Mouse (Mus musculus) MEL (cell line): ENCODE data around the gene Olfr273.

Experiments
- CTCF ChIP-seq, 3 experiments: IDR thresholded peaks in 2 of 3; conservative IDR thresholded peaks in 1 of 3; 2 replicates each; pipeline ENCODE4 v1.5.1; 2011 to 2012; ENCODE audit warnings: low read length in 3 of 3, low read depth in 2 of 3, mild to moderate bottlenecking in 2 of 3, improper control_type of control experiment in 1 of 3, inconsistent platforms in 1 of 3, mixed read lengths in 1 of 3, moderate library complexity in 1 of 3; ENCODE audit not compliant: control insufficient read depth in 1 of 3, insufficient read depth in 1 of 3, poor library complexity in 1 of 3, severe bottlenecking in 1 of 3
- ELF1 ChIP-seq: IDR thresholded peaks from 2 replicates; pipeline ENCODE4 v1.6.1; 2014; ENCODE audit warnings: low read depth, mild to moderate bottlenecking, inconsistent platforms, low read length, improper control_type of control experiment, moderate library complexity
- GATA1 ChIP-seq: IDR thresholded peaks from 2 replicates; pipeline ENCODE4 v1.6.1; 2011; ENCODE audit warnings: low read depth, low read length, improper control_type of control experiment
- TBP ChIP-seq: IDR thresholded peaks from 2 replicates; pipeline ENCODE4 v1.8.0; 2011; ENCODE audit warnings: low read depth, low read length, improper control_type of control experiment

DNA sequence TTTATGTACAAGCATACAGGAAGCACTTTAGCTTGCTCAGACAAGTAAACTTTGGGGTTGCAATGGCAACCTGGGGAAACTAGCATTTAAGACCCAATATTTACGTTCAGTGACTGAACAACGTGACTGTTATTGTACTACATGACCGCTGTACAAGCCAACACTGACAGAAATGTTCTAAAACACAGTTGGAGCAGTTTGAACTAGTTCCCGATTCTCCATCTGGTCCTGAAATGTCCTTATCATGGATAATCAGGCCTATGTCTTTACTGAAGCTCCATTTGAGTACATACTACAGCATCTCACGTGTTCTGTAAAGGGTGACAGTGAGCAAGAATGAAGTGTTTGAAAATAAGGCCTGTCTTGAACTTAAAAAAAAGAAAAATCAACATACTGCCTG is 9.4 kb downstream of the Olfr273 start:
- TF ChIP-seq ELF1: no peak
- TF ChIP-seq CTCF (IDR thresholded peaks at IDR 0.05 in 2 of 3, conservative IDR thresholded peaks at IDR 0.05 in 1 of 3; ENCODE audit: control insufficient read depth in 1 of 3, insufficient read depth in 1 of 3, low read depth in 2 of 3, low read length in 3 of 3, poor library complexity in 1 of 3, severe bottlenecking in 1 of 3): no peak
- TF ChIP-seq GATA1: no peak
- no peak for TF ChIP-seq TBP
